Mouse (Mus musculus) G1E (cell line): ENCODE measurements around the gene Alpl. TPM values are rescaled to one million over a fixed set of nuclear protein-coding genes. Genes with fewer than 3 reads are reported as not detected.

Experiments
- ATAC-seq: 2 replicates; pipeline ENCODE4 v1.8.0; 2016; ENCODE audit warnings: mild to moderate bottlenecking; ENCODE audit not compliant: insufficient number of reproducible peaks, poor library complexity, low FRiP score, severe bottlenecking; ENCODE audit errors: extremely low read depth
- DNase-seq: peaks from one replicate; pipeline ENCODE4 v3.0.0; 2012; ENCODE audit warnings: low spot score
- H3K27me3 ChIP-seq: 2 replicates; pipeline ENCODE4 v1.6.1; 2012; ENCODE audit warnings: mild to moderate bottlenecking, low read length, inconsistent platforms; ENCODE audit not compliant: insufficient read depth
- H3K36me3 ChIP-seq: replicated peaks from 2 replicates; pipeline ENCODE3; 2012; ENCODE audit warnings: mild to moderate bottlenecking, inconsistent platforms
- H3K4me1 ChIP-seq: 2 replicates; pipeline ENCODE4 v1.6.1; 2012; ENCODE audit warnings: low read depth, low read length, inconsistent platforms, mixed read lengths; ENCODE audit not compliant: insufficient read depth
- H3K4me3 ChIP-seq: 2 replicates; pipeline ENCODE4 v1.5.1; 2012; ENCODE audit warnings: low read depth, mild to moderate bottlenecking, inconsistent platforms, low read length, moderate library complexity, mixed read lengths
- H3K9me3 ChIP-seq: replicated peaks from 2 replicates; pipeline ENCODE4 v1.6.1; 2012; ENCODE audit warnings: inconsistent platforms
- CTCF ChIP-seq: IDR thresholded peaks from 2 replicates; pipeline ENCODE4 v1.5.1; 2012; ENCODE audit warnings: low read depth, low read length, inconsistent platforms, mixed read lengths
- GATA1 ChIP-seq: IDR thresholded peaks from 2 replicates; pipeline ENCODE4 v1.6.1; 2012; ENCODE audit warnings: borderline replicate concordance, low read length, inconsistent platforms, mixed read lengths
- GATA2 ChIP-seq: IDR thresholded peaks from 2 replicates; pipeline ENCODE4 v1.6.1; 2012; ENCODE audit warnings: low read depth, low read length, inconsistent platforms, borderline replicate concordance
- POLR2AphosphoS5 ChIP-seq: IDR thresholded peaks from 2 replicates; pipeline ENCODE4 v1.6.1; 2012; ENCODE audit warnings: low read depth, low read length, inconsistent platforms; ENCODE audit not compliant: insufficient replicate concordance
- TAL1 ChIP-seq: conservative IDR thresholded peaks from 2 replicates; pipeline ENCODE4 v1.6.1; 2012; ENCODE audit warnings: low read depth, low read length, inconsistent platforms, mixed read lengths
- polyA plus RNA-seq: library from polyadenylated mRNA; stranded (reverse); fragments of >175 nt; gene quantifications from 2 replicates; pipeline ENCODE4 v1.2.3, GENCODE M21; 2012
- total RNA-seq, 2 experiments: library from RNA; stranded (forward) in 1 of 2; stranded (reverse) in 1 of 2; fragments of 200-1000 nt in 1 of 2; fragments of >200 nt in 1 of 2; fragmentation: Nextera tagmentation in 1 of 2; gene quantifications; 2 replicates each; pipeline ENCODE4 v1.2.3; 2014 to 2017

Alpl gene
- total and polyA plus RNA-seq, 3 experiments = not detected

GRCm38 (mm10) chr4:137748726-137749125, 47.5 kb downstream of the Alpl start:
- peaks cover 11% of the 10 kb centered on the region; the same call in 1 of the 2 replicates for H3K27me3 ChIP-seq
- ATAC-seq (no peak), DNase-seq (no peak)
- no peak for TF ChIP-seq GATA2
- no peak for TF ChIP-seq CTCF
- no peak overlapping the region for H3K4me3 ChIP-seq
- no peaks in the 10 kb centered on the region for H3K36me3 ChIP-seq
- H3K9me3 ChIP-seq = no peaks in the 10 kb centered on the region
- H3K4me1 ChIP-seq = peaks cover 10% of the 10 kb centered on the region

GRCm38 (mm10) chr4:137747590-137747989, 48.6 kb downstream of the Alpl start:
- no peak for TF ChIP-seq GATA1
- no peak for ATAC-seq
- DNase-seq = no peak
- Histone ChIP-seq H3K4me1 (peaks cover 10% of the 10 kb centered on the region), H3K4me3 (no peak overlapping the region), H3K36me3 (no peaks in the 10 kb centered on the region), H3K9me3 (no peaks in the 10 kb centered on the region), H3K27me3 (peaks cover 9% of the 10 kb centered on the region; the same call in 1 of the 2 replicates)

DNA sequence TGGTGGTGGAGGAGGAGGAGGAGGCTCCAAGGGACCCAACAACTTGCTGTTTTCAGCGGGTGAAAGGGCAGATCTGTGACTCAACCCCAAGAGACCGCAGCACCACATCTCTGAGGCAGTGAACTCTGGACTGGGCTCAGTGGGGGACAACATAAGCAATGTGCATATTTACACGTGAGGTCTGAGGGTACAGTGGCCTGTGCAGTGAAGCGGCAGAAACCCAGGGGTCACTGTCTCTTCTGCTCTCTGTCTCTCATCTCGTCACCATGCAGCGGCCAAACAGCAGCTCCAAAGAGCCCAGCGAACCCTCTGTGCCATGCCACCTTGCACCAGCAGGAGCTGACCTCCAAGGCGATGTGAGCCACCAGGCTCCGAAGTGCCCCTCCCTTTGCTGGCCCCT, 49.1 kb downstream of the Alpl start:
- peaks cover 10% of the 10 kb centered on the region for H3K4me1 ChIP-seq
- H3K4me3 ChIP-seq = no peak overlapping the region
- H3K36me3 ChIP-seq = no peaks in the 10 kb centered on the region
- H3K9me3 ChIP-seq = no peaks in the 10 kb centered on the region
- ATAC-seq (no peak), DNase-seq (no peak)
- peaks cover 9% of the 10 kb centered on the region; the same call in 1 of the 2 replicates for H3K27me3 ChIP-seq
- TF ChIP-seq CTCF (no peak), POLR2AphosphoS5 (no peak), GATA2 (no peak), TAL1 (no peak), GATA1 (no peak)

DNA sequence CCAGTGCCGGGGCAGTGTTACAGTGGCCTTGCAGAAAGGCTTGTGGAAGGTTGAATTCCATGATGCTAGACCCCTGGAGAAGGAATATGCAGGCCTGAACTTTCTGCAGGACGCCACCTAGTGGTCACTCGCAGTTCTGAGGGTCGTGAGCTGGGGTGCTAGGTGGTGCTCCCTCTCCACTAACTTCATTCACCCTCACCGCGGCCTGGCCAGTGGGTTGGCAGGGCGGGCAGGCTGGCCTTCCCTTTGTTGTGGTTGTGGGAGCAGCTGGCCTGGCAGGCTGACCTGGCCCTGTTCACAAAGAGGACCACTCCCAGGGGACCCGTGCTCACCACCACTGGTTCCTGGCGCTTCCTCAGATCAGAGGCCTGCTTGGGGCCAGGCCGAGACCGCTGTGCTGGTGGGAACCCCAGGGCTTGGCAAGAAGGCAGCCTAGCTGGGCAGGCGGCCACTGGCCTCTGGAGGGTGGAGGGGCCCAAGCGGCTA, 51.7 kb downstream of the Alpl start:
- DNase-seq = no peak

GRCm38 (mm10) chr4:137743791-137744190, 52.4 kb downstream of the Alpl start:
- ATAC-seq (no peak), DNase-seq (no peak)
- H3K9me3 ChIP-seq = no peaks in the 10 kb centered on the region
- no peaks in the 10 kb centered on the region for H3K4me1 ChIP-seq
- TF ChIP-seq TAL1 = no peak
- no peak for TF ChIP-seq CTCF
- no peak for TF ChIP-seq GATA1
- TF ChIP-seq GATA2 = no peak
- TF ChIP-seq POLR2AphosphoS5 = no peak
- no peak overlapping the region for H3K4me3 ChIP-seq
- no peaks in the 10 kb centered on the region for H3K36me3 ChIP-seq
- peaks cover 13% of the 10 kb centered on the region; the same call in 1 of the 2 replicates for H3K27me3 ChIP-seq

More for the DNA sequence above, 51.7 kb downstream of the Alpl start:
- H3K4me1 ChIP-seq = no peaks in the 10 kb centered on the region
- no peak overlapping the region for H3K4me3 ChIP-seq
- peaks cover 18% of the 10 kb centered on the region; the same call in 1 of the 2 replicates for H3K27me3 ChIP-seq
- no peaks in the 10 kb centered on the region for H3K36me3 ChIP-seq
- no peak for TF ChIP-seq GATA1
- no peak for TF ChIP-seq POLR2AphosphoS5
- peak; percentile 57 for TF ChIP-seq CTCF
- no peak for TF ChIP-seq GATA2
- no peak for TF ChIP-seq TAL1
- H3K9me3 ChIP-seq = no peaks in the 10 kb centered on the region
- no peak for ATAC-seq

- TF ChIP-seq POLR2AphosphoS5 (no peak), TAL1 (no peak), GATA1 (no peak), CTCF (no peak), GATA2 (no peak)
- Histone ChIP-seq H3K4me3 (no peak overlapping the region), H3K27me3 (peaks cover 11% of the 10 kb centered on the region; the same call in 1 of the 2 replicates), H3K4me1 (no peaks in the 10 kb centered on the region), H3K36me3 (no peaks in the 10 kb centered on the region), H3K9me3 (no peaks in the 10 kb centered on the region)
- no peak for ATAC-seq
- DNase-seq = no peak
Observed at GRCm38 (mm10) chr4:137740350-137740749, 55.8 kb downstream of the Alpl start.
